Mouse (Mus musculus) embryonic facial prominence, embryonic 11.5 days (tissue): ENCODE results near the gene Rcan3. TPM values are rescaled to one million over a fixed set of nuclear protein-coding genes. Genes with fewer than 3 reads are reported as not detected.

Experiments
- ATAC-seq: fragments of 200-750 bp; cut with Nextera tagmentation; replicated peaks from 2 replicates; pipeline ENCODE4 v1.8.0; 2017; ENCODE audit warnings: low read depth; ENCODE audit not compliant: insufficient number of reproducible peaks, low FRiP score, low TSS enrichment
- DNase-seq: peaks from one replicate; pipeline ENCODE4 v3.0.0-alpha.2; 2015; ENCODE audit warnings: low spot score
- H3K27ac ChIP-seq: fragments of 300-500 bp; sonication (generic); replicated peaks from 2 replicates; pipeline ENCODE4 v1.5.1; 2014; ENCODE audit warnings: mild to moderate bottlenecking, low read depth, low read length, control low read depth
- H3K27me3 ChIP-seq: fragments of 300-500 bp; sonication (generic); 2 replicates; pipeline ENCODE4 v1.6.1; 2014; ENCODE audit warnings: mild to moderate bottlenecking, low read length, moderate library complexity, mixed read lengths; ENCODE audit not compliant: control insufficient read depth, insufficient read depth
- H3K36me3 ChIP-seq: fragments of 300-500 bp; sonication (generic); replicated peaks from 2 replicates; pipeline ENCODE4 v1.6.1; 2014; ENCODE audit warnings: low read depth, mild to moderate bottlenecking, low read length, moderate library complexity, mixed read lengths; ENCODE audit not compliant: control insufficient read depth, insufficient read depth
- H3K4me1 ChIP-seq: fragments of 300-500 bp; sonication (generic); 2 replicates; pipeline ENCODE4 v1.6.1; 2014; ENCODE audit warnings: low read length, mixed read lengths; ENCODE audit not compliant: control insufficient read depth, insufficient read depth
- H3K4me2 ChIP-seq: fragments of 300-500 bp; sonication (generic); 2 replicates; pipeline ENCODE4 v1.6.1; 2014; ENCODE audit warnings: low read depth, mild to moderate bottlenecking, control low read depth, low read length, moderate library complexity
- H3K4me3 ChIP-seq: fragments of 300-500 bp; sonication (generic); 2 replicates; pipeline ENCODE4 v1.5.1; 2014; ENCODE audit warnings: low read depth, low read length, control low read depth
- H3K9ac ChIP-seq: fragments of 300-500 bp; sonication (generic); replicated peaks from 2 replicates; pipeline ENCODE4 v1.6.1; 2014; ENCODE audit warnings: mild to moderate bottlenecking, control low read depth, low read length
- H3K9me3 ChIP-seq: fragments of 300-500 bp; sonication (generic); replicated peaks from 2 replicates; pipeline ENCODE4 v1.6.1; 2016; ENCODE audit warnings: mild to moderate bottlenecking, low read length, inconsistent platforms, mixed read lengths; ENCODE audit not compliant: control insufficient read depth
- WGBS: fragments of 180-500 bp; shearing (Covaris S2); extraction: QIAGEN DNeasy Blood & Tissue Kit; methylation state at CpG from one replicate; pipeline ENCODE4 v1.1.7; 2014; 5-methylcytosine and 5-hydroxymethylcytosine counted together
- polyA plus RNA-seq: library from polyadenylated mRNA; unstranded; fragments of >200 nt; fragmentation: Nextera tagmentation; extraction: Ambion mirVana; gene quantifications from 2 replicates; pipeline ENCODE4 v1.2.1, GENCODE M21; 2014

Rcan3 gene
- polyA plus RNA-seq, 1 experiment from 2014 or later, result 10.7 TPM

- Histone ChIP-seq H3K4me1 (no peaks in the 10 kb centered on the region), H3K36me3 (no peaks in the 10 kb centered on the region), H3K27ac (no peak overlapping the region), H3K9ac (no peak overlapping the region), H3K9me3 (no peaks in the 10 kb centered on the region), H3K27me3 (peaks cover 19% of the 10 kb centered on the region), H3K4me3 (no peak overlapping the region), H3K4me2 (no peak overlapping the region)
- ATAC-seq (no peak), DNase-seq (no peak)
- 80% methylated on average over 7 of the region's 7 CpGs for WGBS
These were observed 39.0 kb downstream of the Rcan3 start for GRCm38 (mm10) chr4:135394666-135395065.

DNA sequence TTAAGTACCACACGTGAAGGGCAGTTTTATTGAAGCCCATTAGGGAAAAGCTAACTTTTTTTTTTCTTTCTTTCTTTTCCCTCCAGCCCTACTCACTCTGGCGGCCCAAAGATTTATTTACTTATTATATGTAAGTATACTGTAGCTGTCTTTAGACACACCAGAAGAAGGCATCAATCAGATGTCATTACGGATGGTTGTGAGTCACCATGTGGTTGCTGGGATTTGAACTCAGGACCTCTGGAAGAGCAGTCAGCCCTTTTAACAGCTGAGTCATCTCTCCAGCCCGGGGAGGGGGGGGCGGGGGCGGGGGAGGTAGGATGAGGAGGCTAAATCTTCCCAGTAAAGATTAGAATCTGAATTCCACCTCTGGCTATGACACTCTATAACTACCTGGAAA is 40.3 kb downstream of the Rcan3 start:
- H3K9ac ChIP-seq, result no peak overlapping the region
- no peak overlapping the region for H3K4me2 ChIP-seq
- H3K9me3 ChIP-seq, result no peaks in the 10 kb centered on the region
- H3K4me3 ChIP-seq, result no peak overlapping the region
- H3K36me3 ChIP-seq, result no peaks in the 10 kb centered on the region
- 81% methylated on average over 6 of the region's 6 CpGs for WGBS
- DNase-seq, result no peak
- H3K4me1 ChIP-seq, result no peaks in the 10 kb centered on the region
- H3K27ac ChIP-seq, result no peak overlapping the region
- no peak for ATAC-seq
- H3K27me3 ChIP-seq, result peaks cover 17% of the 10 kb centered on the region

- 76% methylated on average over 3 of the region's 3 CpGs for WGBS
- Histone ChIP-seq H3K4me2 (no peak overlapping the region), H3K4me1 (no peaks in the 10 kb centered on the region), H3K27ac (no peak overlapping the region), H3K9ac (no peak overlapping the region), H3K9me3 (no peaks in the 10 kb centered on the region), H3K4me3 (no peak overlapping the region), H3K36me3 (no peaks in the 10 kb centered on the region), H3K27me3 (peaks cover 11% of the 10 kb centered on the region)
- ATAC-seq (no peak), DNase-seq (no peak)
These were observed 40.9 kb downstream of the Rcan3 start for GRCm38 (mm10) chr4:135392801-135393200.

DNA sequence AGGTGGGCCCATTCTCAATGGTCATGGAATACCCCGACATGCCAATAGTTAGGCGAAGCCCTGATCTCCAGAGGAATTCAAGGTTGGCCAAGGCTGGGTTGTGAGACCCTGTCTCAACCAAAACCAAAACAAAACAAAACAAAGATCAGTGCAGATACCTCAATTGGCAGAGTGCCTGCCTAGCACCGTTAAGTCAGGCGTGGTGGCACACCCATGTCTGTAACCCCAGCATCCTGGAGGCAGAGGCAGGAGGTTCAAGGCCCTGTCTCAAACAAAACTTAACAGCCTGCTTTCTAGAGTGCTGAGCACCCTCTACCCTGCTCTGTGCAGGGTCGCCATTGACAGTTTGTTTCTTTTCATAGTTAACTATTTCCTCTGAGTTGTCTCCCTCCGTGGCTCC is 42.6 kb downstream of the Rcan3 start:
- Histone ChIP-seq H3K27me3 (no peaks in the 10 kb centered on the region), H3K9ac (no peak overlapping the region), H3K4me1 (no peaks in the 10 kb centered on the region), H3K4me2 (no peak overlapping the region), H3K9me3 (no peaks in the 10 kb centered on the region), H3K27ac (no peak overlapping the region), H3K4me3 (no peak overlapping the region), H3K36me3 (no peaks in the 10 kb centered on the region)
- ATAC-seq, result no peak
- no peak for DNase-seq
- 74% methylated on average over 6 of the region's 6 CpGs for WGBS

GRCm38 (mm10) chr4:135385614-135386013 is 48.0 kb downstream of the Rcan3 start:
- H3K4me3 ChIP-seq, result no peak overlapping the region
- H3K9me3 ChIP-seq, result no peaks in the 10 kb centered on the region
- no peak for DNase-seq
- H3K36me3 ChIP-seq, result no peaks in the 10 kb centered on the region
- no peak for ATAC-seq
- 47% methylated on average over 10 of the region's 10 CpGs for WGBS
- no peak overlapping the region for H3K9ac ChIP-seq
- H3K4me1 ChIP-seq, result no peaks in the 10 kb centered on the region
- no peaks in the 10 kb centered on the region for H3K27me3 ChIP-seq
- H3K27ac ChIP-seq, result no peak overlapping the region
- H3K4me2 ChIP-seq, result no peak overlapping the region

GRCm38 (mm10) chr4:135382316-135382715 is 51.3 kb downstream of the Rcan3 start:
- Histone ChIP-seq H3K9me3 (no peaks in the 10 kb centered on the region), H3K27ac (no peak overlapping the region), H3K4me3 (no peak overlapping the region), H3K9ac (no peak overlapping the region), H3K27me3 (no peaks in the 10 kb centered on the region), H3K4me2 (no peak overlapping the region), H3K36me3 (no peaks in the 10 kb centered on the region), H3K4me1 (no peaks in the 10 kb centered on the region)
- 6% methylated on average over 14 of the region's 14 CpGs for WGBS
- no peak for ATAC-seq
- peak; percentile 93 for DNase-seq

- 45% methylated on average over 8 of the region's 8 CpGs for WGBS
- Histone ChIP-seq H3K4me2 (no peak overlapping the region), H3K9ac (no peak overlapping the region), H3K4me3 (no peak overlapping the region), H3K9me3 (no peaks in the 10 kb centered on the region), H3K27ac (no peak overlapping the region), H3K4me1 (no peaks in the 10 kb centered on the region), H3K36me3 (no peaks in the 10 kb centered on the region), H3K27me3 (no peaks in the 10 kb centered on the region)
- no peak for ATAC-seq
- DNase-seq, result no peak
These were observed 52.3 kb downstream of the Rcan3 start for GRCm38 (mm10) chr4:135381355-135381754.

GRCm38 (mm10) chr4:135377241-135377640 is 56.4 kb downstream of the Rcan3 start:
- Histone ChIP-seq H3K27me3 (no peaks in the 10 kb centered on the region), H3K4me1 (no peaks in the 10 kb centered on the region), H3K36me3 (no peaks in the 10 kb centered on the region), H3K27ac (no peak overlapping the region), H3K9ac (no peak overlapping the region), H3K4me3 (no peak overlapping the region), H3K4me2 (no peak overlapping the region), H3K9me3 (0 out of 2 replicates have a peak, but pooled peaks cover 2% of the 10 kb centered on the region)
- WGBS, result 83% methylated on average over 11 of the region's 11 CpGs
- ATAC-seq (no peak), DNase-seq (no peak)
